Mouse (Mus musculus): Measurements from ENCODE around the gene Chrne.

GRCm38 (mm10) chr11:70660571-70660970 lies 41.6 kb upstream of the Chrne start:
- TF ChIP-seq POLR2A (IDR thresholded peaks at IDR 0.05; ENCODE audit: borderline replicate concordance, insufficient read depth, low read length) (no peak), CTCF (IDR thresholded peaks at IDR 0.05; ENCODE audit: borderline replicate concordance, insufficient read depth, low read depth, low read length) (no peak)

All from cerebellum, adult 2 months (tissue).